Mouse (Mus musculus): ENCODE measurements around the gene Slc7a6.
"Not testable (repeated sequence)": the region's sequence is repeated elsewhere in the genome, so short reads cannot be mapped to it uniquely, and the experiment has no call there.

Slc7a6 gene

DNA sequence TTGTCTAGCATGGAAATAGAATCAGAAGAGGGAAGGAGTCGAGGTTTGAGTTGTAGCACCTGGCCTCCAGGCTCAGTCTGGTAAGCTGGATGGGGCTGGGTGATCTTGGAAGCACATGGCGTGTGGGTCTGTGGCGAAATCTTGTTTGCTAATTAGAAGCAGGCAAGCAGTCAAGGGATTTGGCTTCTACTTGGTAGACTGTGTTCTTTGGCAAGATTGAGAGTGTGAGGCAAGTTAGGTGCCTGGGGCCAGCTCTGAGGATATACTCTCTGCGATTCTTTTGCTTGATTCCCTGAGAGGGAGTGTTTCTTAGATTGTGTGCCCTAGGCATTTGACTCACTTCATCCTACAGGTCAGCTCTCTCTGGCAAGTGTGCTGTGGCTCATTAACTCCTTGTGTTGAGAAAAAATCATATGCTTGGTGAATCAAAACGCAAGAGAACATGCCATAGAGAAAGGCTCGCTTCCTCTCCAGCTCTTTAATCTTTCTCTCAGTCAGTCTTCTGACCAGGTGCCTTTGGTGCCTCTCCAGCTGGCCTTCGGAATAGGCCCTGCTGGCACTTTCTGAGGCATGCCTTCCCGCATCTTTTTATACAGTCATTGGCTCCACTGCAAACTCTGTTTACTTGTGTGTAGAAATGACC, 17.1 kb downstream of the Slc7a6 start:
- DNase-seq (ENCODE audit: low spot score in 2 of 2): no peak

DNA sequence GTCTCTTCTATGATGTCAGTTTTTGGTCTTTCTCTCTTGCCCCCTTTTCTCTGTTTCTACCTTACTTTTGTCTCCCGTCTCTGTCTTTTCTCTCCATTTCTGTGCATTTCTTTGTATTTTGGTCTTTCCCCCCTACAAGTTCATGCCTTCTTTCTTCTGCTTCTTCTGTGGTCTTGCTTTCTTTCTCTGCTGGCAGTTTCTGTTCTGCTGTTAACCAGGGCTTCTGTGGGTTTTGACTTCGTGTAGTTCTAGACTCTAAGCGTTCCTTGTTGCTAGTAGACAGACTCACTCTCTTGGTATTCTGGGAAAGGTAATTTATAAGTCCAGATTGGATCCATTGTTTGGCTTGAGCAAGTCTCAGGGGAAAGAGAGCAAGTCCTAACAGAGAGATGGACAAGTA, 17.7 kb downstream of the Slc7a6 start:
- DNase-seq (ENCODE audit: low spot score in 2 of 2): no peak

DNA sequence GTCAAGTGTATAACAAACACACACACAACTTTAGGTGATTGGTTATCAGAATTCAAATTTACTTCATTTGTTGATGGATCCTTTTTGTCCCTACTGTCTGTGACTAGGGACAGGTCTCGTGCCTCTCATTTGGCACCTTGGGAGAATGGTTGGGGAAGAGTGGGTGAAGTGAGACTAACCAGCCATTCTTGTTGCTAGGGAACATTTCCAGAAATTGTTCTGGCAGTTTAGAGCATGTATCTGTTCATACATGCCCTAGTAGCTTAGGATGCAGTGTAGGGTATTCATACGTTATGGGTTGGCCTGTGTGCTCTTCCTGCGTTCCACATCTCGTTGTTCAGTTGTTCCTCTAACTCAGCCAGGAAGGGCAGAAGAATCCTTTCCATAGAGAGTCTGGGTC, 20.5 kb downstream of the Slc7a6 start:
- DNase-seq (ENCODE audit: low spot score in 2 of 2): no peak

DNA sequence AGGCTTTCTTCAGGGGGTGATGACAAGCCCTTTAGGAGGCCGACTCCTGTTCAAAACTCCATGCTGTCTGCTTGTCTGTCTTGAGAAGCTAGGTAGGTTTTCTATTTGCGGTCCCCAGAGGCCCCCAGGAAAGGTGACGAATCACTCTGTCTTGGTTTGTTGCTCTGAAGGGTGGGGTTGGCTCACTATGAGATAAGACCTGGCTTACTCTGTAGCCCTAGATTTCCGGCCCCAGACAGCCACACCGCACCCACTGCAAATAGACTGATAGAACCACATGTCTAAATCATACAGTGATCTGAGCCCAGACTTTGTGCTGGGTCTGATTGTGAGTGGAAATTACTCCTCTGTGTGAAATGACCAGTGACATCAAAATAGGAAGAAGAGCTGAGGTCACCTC, 23.0 kb downstream of the Slc7a6 start:
- DNase-seq (ENCODE audit: low spot score in 2 of 2): no peak

DNA sequence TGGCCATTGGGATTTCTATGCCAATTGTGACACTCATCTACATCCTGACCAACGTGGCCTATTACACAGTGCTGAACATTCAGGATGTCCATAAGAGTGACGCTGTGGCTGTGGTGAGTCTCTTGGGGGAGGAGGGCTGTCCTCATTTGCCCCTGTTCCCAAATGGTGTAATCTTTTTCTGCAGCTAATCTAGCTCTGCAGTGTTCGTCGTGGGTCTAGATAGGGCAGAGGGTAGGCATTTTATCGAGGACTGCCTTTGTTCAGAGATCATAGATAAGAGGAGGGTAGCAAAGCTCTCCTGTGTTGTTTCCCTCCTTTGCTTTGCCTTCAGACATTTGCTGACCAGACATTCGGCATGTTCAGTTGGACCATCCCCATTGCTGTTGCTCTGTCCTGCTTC, 24.5 kb downstream of the Slc7a6 start:
- DNase-seq (ENCODE audit: low spot score in 2 of 2): no peak

DNA sequence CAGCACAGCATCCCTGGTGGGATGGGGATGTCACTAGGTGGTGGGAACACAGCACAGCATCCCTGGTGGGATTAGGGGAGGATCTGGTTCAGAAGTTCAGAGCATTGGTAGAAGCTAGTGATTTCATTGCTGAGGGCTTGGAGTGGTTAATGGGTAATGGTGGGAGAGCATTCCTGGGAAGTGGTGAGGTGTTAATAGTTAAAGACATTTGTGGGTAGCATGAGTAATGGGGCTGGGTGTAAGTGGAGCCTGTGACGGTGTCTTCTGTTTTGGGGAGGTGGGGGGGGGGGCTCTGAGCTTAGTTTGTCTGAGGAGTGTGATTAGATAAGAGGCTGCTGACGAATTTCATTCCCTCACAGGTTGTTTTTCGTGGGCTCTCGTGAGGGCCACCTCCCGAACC, 25.4 kb downstream of the Slc7a6 start:
- DNase-seq (ENCODE audit: low spot score in 2 of 2): no peak

DNA sequence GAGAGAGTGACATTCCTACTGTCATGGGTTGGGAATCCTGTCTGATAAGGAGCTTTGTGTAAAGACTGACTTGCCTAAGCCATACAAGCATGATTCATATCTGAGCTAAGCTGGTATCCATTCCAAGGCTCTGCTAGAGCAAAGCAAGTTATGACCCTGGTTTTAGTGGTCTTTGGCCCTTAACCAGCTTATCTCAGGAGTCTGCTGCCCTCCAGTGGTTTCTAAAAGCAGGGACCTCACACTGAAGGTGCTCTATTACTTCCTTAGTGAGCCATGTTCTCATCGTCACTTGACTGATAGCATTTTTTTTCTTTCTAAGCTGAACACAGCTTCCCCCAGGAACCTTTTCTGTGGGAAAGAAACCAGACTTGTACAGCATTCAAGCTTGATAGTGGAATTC, 30.1 kb downstream of the Slc7a6 start:
- DNase-seq (ENCODE audit: low spot score in 2 of 2): no peak

DNA sequence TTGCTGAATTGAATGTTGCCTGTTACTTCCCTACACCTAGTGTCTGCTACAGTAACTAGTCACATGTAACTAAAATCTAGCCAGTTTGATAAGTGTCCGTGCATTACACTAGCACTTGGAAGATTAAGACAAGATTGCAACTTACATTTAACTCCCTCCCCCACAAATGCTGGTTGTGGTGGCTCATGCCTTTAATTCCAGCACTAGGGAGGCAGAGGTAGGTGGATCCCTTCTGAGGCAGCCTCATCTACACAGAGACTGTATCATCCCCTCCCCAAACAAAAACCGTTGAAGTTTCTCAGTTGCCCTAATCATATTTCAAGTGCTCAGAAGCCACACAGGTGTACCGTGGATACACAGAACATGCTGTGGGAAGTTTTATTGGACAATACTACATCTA, 30.9 kb downstream of the Slc7a6 start:
- DNase-seq (ENCODE audit: low spot score in 2 of 2): not testable (repeated sequence)

DNA sequence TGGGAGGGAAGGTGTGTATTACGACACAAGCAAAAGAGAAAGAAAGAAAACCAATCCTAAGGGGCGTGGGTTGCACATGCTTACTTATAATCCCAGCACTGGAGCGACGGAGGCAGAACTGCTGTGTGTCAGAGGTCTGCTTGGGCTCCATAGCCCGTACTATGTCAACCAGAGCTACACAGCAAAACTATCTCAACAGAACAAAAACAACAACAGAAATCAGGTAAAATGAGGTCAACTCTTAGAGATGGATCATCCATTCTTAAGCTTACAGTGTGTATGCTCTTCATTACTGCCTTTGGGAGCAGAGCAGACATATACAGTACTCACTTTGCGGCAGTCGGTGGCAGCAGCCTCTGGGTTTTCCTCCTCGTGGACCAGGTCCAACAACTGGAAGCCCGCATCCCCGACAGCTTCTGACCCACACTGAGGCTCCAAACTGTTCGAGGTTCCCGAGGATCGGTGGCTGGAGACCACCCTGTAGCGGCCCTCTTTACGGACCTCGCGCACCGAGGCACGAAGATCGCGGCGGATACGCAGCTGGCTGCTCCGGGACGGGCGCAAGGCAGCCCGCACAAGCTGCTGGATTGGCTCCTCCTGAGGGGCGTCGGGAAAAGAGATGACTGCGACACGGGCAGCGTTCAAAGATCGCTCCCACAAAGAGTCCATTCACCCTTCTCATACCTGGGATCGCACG, 41.5 kb downstream of the Slc7a6 start:
- peak in 1 of 2 experiments; percentile 54 for DNase-seq (ENCODE audit: low spot score in 2 of 2)

DNA sequence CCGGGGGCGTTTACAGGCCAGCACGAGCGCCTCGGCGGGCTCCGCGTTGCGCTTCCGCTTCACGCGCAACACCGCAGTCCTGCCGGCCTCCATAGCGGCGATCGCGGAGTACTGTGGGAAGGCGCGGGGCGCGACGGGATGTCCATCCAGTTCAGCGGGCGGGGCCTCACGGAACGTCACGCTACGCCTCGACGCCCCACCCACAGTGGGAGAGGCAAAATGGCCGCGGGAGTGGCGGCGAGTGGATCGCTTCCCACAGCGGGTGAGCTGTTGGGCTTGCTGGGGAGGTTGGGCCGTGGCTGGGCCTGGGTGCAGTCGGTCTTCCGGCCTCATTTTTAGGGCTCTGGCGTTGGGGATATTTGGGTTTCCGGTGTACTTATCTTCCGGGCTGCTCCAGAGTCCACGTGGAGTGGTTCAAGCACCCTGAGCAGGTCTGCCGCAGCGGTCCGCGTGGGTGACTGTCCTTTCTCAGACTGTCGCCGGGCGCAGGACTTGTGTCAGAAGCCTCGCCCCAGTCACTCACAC, 42.2 kb downstream of the Slc7a6 start, which contains the start of the genes Slc7a6os and Prmt7:
Slc7a6os (minus strand) TSS at position 115 of the 525 bp plus-strand sequence.
Prmt7 (plus strand) TSS at position 116 of the 525 bp plus-strand sequence.
- DNase-seq (ENCODE audit: low spot score in 2 of 2): peak; percentile 93 to 95

DNA sequence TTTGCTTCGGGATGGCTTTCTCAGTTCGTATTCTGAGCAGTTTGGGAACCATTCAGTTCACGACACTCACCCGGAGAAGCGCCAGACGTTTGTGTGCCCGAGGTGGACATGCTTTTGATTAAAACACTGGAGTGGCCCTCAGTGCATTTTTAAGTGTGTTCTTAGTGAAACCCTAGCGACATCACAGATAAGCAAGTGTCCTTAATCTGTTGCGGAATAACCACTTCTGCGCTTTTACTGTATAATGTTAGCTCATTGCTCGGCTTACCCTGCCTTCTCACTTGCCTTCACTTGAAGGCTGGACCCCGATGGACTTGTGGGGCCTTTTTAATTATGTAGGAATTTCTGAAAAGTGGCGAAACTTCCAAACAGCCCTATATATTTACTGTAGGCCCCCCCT, 42.8 kb downstream of the Slc7a6 start:
- no peak for DNase-seq (ENCODE audit: low spot score in 2 of 2)

DNA sequence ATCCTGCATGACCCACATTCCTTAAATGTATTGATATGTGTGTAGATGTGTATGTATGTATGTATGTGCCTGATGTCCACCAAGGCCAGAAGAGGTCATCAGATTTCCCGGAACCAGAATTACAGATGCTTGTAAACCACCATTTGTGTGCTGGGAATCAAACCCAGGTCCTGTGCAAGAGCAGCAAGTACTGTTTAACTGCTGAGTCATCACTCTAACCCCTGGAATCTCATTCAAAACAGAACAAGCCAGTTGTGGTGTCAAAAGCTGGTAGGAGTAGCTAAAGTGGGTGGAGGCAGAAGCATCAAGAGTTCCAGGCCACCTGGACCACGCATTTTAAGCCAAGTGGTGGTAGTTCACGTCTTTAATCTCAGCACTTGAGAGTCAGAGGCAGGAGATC, 45.3 kb downstream of the Slc7a6 start:
- no peak for DNase-seq (ENCODE audit: low spot score in 2 of 2)

DNA sequence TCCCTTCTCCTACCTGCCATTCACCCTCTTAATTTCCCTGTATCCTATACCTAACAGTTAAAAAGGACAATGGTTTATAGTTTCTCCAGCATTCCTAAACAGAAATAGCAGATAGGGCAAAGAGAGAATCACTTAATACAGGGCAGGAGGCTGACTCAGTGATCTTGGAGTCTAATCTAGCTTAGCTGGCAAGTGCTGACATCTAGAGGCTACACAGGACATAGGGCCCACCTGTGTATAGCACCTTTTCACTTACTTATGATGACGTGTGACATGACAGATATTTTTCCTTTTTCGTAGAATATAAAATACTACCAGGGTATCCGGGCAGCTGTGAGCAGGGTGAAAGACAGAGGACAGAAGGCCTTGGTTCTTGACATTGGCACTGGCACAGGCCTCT, 51.0 kb downstream of the Slc7a6 start:
- no peak for DNase-seq (ENCODE audit: low spot score in 2 of 2)

DNA sequence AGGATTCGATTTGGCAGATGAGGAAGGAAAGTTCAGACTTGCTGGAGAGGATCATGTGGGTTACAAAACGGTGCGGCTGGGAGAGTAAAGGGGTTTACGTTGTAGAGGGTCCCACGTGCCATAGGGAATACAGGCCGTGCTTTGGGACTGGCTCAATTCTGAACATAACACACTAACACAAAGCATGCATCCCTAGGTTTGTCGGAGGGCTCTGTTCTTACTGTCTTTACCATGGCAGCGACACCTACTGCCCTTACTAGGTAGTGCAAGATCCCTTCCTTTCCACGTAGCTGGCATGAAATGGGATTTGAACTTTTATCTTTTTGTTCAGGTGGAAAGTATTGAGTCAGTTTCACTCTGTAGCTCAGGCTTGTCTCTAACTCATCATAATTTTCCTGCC, 57.9 kb downstream of the Slc7a6 start:
- DNase-seq (ENCODE audit: low spot score in 2 of 2): no peak

DNA sequence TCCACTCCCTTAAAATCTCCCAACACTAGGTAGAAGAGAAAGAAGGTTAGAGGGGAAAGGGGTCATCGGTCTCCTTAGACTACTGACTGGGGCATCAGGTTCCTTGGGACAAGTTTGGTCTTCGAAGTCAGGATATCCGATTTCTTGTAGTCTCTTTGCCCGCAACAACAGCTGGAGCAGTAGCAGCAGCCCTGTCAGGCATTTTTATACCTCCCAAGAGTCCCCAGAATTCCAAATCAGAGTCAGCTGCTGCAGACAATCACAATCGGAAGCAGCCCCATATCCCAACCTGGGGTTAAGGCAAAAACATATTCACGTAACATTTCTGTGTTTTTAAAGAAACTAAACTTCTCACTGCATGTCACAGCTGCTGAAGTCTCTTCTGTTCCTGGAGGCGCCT, 62.9 kb downstream of the Slc7a6 start:
- DNase-seq (ENCODE audit: low spot score in 2 of 2): no peak

DNA sequence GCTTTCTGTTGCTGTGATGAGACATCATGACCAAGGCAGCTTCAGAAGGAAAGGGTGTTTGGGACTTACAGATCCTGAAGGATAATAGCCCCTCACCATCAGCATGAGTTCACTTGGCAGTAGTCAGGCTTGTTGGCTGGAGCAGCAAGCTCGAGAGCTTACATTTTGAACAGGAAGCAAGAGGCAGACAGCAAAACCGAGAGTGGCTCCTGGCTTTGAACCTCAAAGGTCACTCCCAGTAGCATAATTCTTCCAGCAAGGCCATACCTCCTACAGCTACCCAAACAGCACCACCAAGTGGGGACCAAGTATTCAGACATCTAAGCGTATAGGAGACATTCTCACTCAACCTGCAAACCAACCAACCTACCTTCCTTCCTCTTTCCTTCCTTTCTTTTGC, 64.1 kb downstream of the Slc7a6 start:
- DNase-seq (ENCODE audit: low spot score in 2 of 2): no peak

DNA sequence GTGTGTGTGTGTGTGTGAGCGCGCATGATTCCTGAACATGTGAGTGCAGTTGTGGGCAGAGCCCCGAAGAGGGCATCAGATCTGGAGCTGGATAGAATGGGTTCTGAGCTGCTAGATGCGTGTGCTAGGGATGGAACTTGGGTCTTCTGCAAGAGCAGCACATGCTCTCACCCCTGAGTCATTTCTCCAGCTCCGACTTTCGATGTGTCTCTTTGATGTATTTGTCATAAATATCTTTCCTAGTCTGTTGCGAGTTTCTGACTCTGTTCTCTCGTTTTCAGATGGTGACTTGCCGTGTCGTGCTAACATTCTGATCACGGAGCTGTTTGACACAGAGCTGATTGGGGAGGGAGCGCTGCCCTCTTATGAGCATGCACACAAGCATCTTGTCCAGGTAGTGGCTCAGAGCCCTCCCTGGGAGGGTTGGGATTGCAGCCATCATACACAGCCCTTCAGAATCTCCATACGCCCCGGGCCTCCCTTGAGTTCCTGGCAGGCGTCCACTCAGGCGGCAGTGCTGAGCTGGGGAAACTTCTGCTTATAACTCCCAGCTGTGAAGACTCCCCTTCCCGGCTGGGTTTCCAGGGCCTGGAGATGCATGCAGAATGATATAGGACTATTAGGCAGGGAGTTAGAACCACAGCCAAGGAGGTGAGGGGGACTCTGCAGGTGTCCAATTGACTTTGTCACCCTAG, 66.1 kb downstream of the Slc7a6 start:
- no peak for DNase-seq (ENCODE audit: low spot score in 2 of 2)

DNA sequence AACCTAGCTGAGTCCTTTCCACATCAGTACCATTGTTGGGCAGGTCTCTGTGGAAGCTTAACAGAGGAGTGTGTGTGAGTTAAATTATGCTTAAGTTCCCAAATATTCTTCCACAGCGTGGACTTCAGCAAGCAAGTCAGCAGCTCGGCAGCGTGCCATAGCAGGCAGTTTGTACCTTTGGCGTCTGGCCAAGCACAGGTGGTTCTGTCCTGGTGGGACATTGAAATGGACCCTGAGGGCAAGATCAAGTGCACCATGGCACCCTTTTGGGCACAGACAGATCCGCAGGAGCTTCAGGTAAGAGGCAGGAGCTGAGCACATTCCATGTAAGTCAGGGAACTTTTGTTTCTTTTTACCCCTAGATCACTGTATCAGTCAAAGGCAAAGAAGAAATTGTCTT, 68.4 kb downstream of the Slc7a6 start:
- DNase-seq (ENCODE audit: low spot score in 2 of 2): no peak
